Mouse (Mus musculus) intestine, embryonic 15.5 days (tissue): Measurements from ENCODE around the gene Tmem230. TPM values are rescaled to one million over a fixed set of nuclear protein-coding genes. Genes with fewer than 3 reads are reported as not detected.

Source experiments
- ATAC-seq: fragments of 200-750 bp; cut with Nextera tagmentation; 2 replicates; pipeline ENCODE4 v1.8.0; 2017; ENCODE audit warnings: moderate TSS enrichment, moderate library complexity
- H3K27ac ChIP-seq: fragments of 300-500 bp; sonication (generic); 2 replicates; pipeline ENCODE4 v1.5.1; 2015; ENCODE audit warnings: mild to moderate bottlenecking, inconsistent platforms
- H3K27me3 ChIP-seq: fragments of 300-500 bp; sonication (generic); replicated peaks from 2 replicates; pipeline ENCODE4 v1.6.1; 2015; ENCODE audit warnings: inconsistent platforms
- H3K36me3 ChIP-seq: fragments of 300-500 bp; sonication (generic); 2 replicates; pipeline ENCODE4 v1.6.1; 2015; ENCODE audit warnings: inconsistent platforms
- H3K4me1 ChIP-seq: fragments of 300-500 bp; sonication (generic); replicated peaks from 2 replicates; pipeline ENCODE4 v1.6.1; 2015; ENCODE audit warnings: inconsistent platforms
- H3K4me2 ChIP-seq: fragments of 300-500 bp; sonication (generic); replicated peaks from 2 replicates; pipeline ENCODE4 v1.6.1; 2015; ENCODE audit warnings: mild to moderate bottlenecking, inconsistent platforms
- H3K4me3 ChIP-seq: fragments of 300-500 bp; sonication (generic); replicated peaks from 2 replicates; pipeline ENCODE4 v1.5.1; 2015; ENCODE audit warnings: inconsistent platforms
- H3K9ac ChIP-seq: fragments of 300-500 bp; sonication (generic); 2 replicates; pipeline ENCODE4 v1.6.1; 2015; ENCODE audit warnings: inconsistent platforms
- H3K9me3 ChIP-seq: fragments of 300-500 bp; sonication (generic); 2 replicates; pipeline ENCODE4 v1.6.1; 2016; ENCODE audit warnings: inconsistent platforms
- WGBS: fragments of 180-500 bp; shearing (Covaris S2); methylation state at CpG from one replicate; pipeline ENCODE4 v1.1.7; 2015; 5-methylcytosine and 5-hydroxymethylcytosine counted together
- polyA plus RNA-seq: library from polyadenylated mRNA; unstranded; fragments of >200 nt; fragmentation: Nextera tagmentation; extraction: Ambion mirVana; gene quantifications from 2 replicates; pipeline ENCODE4 v1.2.1, GENCODE M21; 2015

The Tmem230 gene
- polyA plus RNA-seq, 1 experiment from 2014 or later, result 43.3 TPM

DNA sequence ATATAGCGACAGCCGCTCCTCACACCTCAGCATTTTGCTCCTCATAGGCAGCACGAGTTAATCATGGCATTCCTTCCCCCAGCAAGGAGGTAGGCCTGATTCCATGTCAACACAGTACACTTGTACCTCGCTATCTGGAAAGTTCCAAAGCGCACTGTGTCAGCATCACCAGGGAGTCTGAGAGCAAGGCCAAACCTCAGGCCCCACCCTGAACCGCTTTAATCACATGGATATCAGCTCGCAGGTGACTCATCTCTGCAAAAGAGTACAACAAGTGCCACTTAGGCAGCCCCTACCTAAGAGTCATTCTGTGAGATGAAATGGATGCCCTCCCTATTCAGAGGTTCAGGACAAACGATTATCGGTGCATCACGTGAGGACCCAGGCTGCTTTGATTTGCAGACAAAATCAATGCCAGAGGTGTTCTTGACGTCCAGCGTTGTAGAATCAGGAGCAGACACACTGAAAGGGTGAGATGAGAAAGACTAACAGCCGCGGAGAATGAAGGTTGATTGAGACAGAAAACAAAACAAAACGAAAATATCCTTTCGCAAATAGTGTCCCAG is 41.2 kb downstream of the Tmem230 start:
- no peaks in the 10 kb centered on the region for H3K36me3 ChIP-seq
- H3K4me2 ChIP-seq, result no peak overlapping the region
- ATAC-seq, result peak; percentile 67
- no peaks in the 10 kb centered on the region for H3K4me1 ChIP-seq
- H3K9me3 ChIP-seq, result no peaks in the 10 kb centered on the region
- H3K27ac ChIP-seq, result no peak overlapping the region
- no peaks in the 10 kb centered on the region for H3K27me3 ChIP-seq
- 78% methylated on average over 16 of the region's 16 CpGs for WGBS
- H3K4me3 ChIP-seq, result no peak overlapping the region
- no peak overlapping the region for H3K9ac ChIP-seq

DNA sequence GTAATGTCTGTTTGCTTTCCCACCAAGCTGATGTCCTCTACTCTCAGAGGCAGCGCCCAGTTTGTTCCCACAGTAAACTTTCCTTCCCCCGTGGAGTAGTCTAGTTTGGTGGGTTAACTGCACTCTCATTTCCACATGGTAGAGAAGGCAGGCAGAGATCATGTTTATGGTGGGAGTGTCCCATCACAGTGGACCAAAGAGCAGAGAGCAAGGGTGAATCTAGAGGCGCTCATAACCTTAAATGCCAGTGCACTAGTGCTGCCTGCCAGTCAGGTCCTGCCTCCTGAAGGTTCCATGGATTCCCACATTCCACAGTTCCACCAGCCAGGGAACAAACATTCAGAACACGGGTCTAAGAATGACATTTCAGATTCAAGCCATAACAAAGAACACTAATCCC is 42.1 kb downstream of the Tmem230 start:
- Histone ChIP-seq H3K27me3 (no peaks in the 10 kb centered on the region), H3K9me3 (no peaks in the 10 kb centered on the region), H3K4me3 (no peak overlapping the region), H3K4me1 (no peaks in the 10 kb centered on the region), H3K4me2 (no peak overlapping the region), H3K27ac (no peak overlapping the region), H3K36me3 (no peaks in the 10 kb centered on the region), H3K9ac (no peak overlapping the region)
- 71% methylated on average over 4 of the region's 4 CpGs for WGBS
- ATAC-seq, result peak; percentile 61

DNA sequence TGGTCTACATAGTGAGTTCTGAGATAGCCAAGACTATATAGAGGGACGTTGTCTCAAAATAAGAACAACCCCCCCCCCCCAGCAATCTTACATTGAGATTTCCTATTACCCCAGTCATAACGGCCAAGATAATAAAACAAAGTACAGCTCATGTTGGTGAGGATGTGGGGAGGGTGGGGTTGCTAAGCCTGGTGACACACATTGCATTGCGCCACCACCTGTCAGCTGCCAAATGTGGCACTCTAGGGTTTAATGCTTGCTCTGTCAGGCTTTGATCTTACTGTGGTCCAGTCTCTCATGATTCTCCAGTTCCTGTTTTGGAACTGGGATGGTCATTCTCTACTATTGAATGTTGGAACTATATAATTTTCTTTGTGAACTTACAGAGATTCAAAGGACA is 43.8 kb downstream of the Tmem230 start:
- Histone ChIP-seq H3K9ac (no peak overlapping the region), H3K36me3 (no peaks in the 10 kb centered on the region), H3K27ac (no peak overlapping the region), H3K9me3 (no peaks in the 10 kb centered on the region), H3K4me1 (no peaks in the 10 kb centered on the region), H3K27me3 (no peaks in the 10 kb centered on the region), H3K4me2 (no peak overlapping the region), H3K4me3 (no peak overlapping the region)
- peak; percentile 70 for ATAC-seq
- WGBS, result 63% methylated on average over 3 of the region's 3 CpGs

DNA sequence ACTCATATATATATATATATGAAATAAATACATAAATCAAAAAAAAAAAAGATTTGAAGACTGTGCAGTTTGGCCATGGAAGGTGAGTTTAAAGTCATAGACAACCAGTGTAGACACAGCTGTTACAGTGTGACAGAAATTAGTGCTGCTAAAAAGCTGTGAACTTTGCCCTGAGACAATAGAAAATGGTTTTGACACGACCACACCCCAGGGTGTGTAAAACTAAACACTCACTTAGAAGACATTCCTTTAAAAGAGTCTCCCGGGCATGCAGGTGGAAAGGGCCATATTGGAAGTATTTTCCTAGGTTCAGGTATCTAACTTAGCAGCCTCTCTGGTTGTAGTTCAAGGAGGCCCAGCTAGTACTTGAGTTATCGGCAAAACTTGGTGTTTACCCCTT is 44.4 kb downstream of the Tmem230 start:
- ATAC-seq, result peak; percentile 63

DNA sequence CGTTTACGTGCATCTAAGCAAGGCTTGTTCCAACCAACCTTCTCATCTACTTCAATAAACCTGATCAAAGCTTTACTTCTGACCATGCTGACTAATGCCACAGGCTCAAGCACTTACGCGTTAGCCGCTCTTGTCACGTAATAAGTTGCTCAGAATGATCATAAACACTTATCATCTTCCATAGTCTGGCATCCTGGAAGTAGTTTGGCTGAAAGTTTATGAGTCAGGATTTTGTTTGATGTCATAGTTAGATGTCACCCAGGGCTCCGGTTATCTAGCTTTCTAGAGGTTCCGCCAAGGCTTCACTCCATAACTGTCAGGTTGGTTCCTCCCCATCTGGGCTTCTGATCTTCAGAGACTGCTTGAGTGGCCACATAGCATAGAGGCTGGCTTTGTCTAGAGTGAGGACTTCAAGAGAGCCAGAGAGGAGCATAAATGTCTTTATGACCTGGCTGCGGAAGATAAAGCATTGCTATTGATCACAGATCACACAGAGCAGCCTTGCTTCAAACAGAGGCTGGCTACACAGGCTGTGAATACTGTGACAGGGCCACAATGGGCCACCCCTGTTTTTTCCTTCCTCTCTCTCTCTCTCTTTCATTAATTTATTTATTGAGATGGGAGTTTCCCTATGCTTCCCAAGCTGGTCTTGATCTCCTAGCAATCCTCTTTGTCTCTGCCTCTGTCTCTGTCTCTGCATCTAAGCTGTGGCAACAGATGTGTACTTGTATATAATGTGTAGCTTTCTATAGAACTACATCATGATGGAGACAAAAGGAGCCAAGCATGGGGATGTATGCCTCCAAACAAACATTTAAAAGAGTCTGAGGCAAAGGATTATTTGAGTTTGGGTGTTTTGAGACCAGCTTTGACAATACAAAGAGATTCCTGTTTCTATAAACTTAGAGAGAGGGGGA is 49.3 kb downstream of the Tmem230 start:
- WGBS, result 50% methylated on average over 9 of the region's 9 CpGs
- no peak overlapping the region for H3K4me2 ChIP-seq
- ATAC-seq, result peak; percentile 84
- no peaks in the 10 kb centered on the region for H3K9me3 ChIP-seq
- H3K9ac ChIP-seq, result no peak overlapping the region
- H3K36me3 ChIP-seq, result no peaks in the 10 kb centered on the region
- H3K4me1 ChIP-seq, result no peaks in the 10 kb centered on the region
- no peaks in the 10 kb centered on the region for H3K27me3 ChIP-seq
- H3K4me3 ChIP-seq, result no peak overlapping the region
- no peak overlapping the region for H3K27ac ChIP-seq

More for the DNA sequence above, 44.4 kb downstream of the Tmem230 start:
- no peaks in the 10 kb centered on the region for H3K4me1 ChIP-seq
- H3K4me2 ChIP-seq, result no peak overlapping the region
- no peaks in the 10 kb centered on the region for H3K27me3 ChIP-seq
- no peaks in the 10 kb centered on the region for H3K9me3 ChIP-seq
- no peak overlapping the region for H3K27ac ChIP-seq
- no peak overlapping the region for H3K4me3 ChIP-seq
- no peak overlapping the region for H3K9ac ChIP-seq
- WGBS, result 44% methylated on average over 3 of the region's 3 CpGs
- H3K36me3 ChIP-seq, result no peaks in the 10 kb centered on the region

DNA sequence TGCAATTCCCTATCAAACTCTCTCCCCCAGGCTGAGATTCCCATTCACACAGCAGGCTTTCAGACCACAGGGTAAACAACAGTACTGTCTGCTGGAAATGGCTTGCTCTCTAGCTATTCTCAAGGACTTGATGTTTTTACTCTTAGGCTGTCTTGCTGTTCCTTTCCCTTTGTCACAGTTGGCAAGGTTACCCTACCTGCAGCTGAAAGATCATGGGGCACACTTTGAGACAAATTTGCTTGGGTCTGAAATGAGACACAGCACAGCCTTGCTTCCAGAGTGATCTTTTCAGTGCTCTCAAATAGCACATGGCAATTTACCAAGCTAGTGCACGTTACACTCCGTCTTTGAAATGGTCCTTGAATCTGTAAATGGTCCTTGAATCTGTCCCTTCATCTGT is 52.0 kb downstream of the Tmem230 start:
- no peak overlapping the region for H3K9ac ChIP-seq
- H3K36me3 ChIP-seq, result no peaks in the 10 kb centered on the region
- H3K4me1 ChIP-seq, result no peaks in the 10 kb centered on the region
- no peaks in the 10 kb centered on the region for H3K27me3 ChIP-seq
- no peak overlapping the region for H3K27ac ChIP-seq
- H3K9me3 ChIP-seq, result no peaks in the 10 kb centered on the region
- 81% methylated on average over 2 of the region's 2 CpGs for WGBS
- H3K4me2 ChIP-seq, result no peak overlapping the region
- no peak for ATAC-seq
- H3K4me3 ChIP-seq, result no peak overlapping the region

DNA sequence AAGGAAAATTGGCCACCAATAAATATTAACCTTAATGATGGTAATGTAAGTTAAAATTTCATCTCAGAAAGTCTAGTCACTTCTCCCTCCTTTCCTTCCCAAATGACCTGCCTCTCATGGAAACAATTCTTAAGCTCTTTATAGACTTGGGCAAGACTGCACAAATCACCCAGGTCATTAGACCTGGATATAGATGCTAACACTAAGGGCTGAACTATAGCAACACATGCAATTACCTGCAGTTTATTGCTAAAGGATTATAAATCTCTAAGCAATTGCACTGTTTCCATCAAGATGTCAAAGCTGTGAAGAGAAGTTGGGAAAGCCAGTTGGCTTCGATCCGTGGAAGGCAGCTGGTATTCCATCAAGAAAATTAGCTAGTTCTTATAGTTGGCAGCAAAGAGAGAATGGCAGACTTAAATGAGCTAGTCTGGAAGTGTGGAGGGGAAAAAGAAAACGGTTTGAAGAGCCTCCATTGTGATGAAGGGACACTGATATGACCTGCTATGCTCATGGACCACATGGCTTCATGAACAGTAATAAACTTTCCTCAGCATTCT is 56.9 kb downstream of the Tmem230 start:
- Histone ChIP-seq H3K27me3 (no peaks in the 10 kb centered on the region), H3K27ac (no peak overlapping the region), H3K36me3 (no peaks in the 10 kb centered on the region), H3K4me2 (no peak overlapping the region), H3K9ac (no peak overlapping the region), H3K4me1 (no peaks in the 10 kb centered on the region), H3K9me3 (no peaks in the 10 kb centered on the region), H3K4me3 (no peak overlapping the region)
- WGBS, result 60% methylated on average over 3 of the region's 3 CpGs
- 0 out of 2 replicates have a peak, but pooled peaks have one; percentile 59 for ATAC-seq

Other genes starting within 250 kb of the Tmem230 start
- gene Rassf2, start 217.5 kb downstream of the Tmem230 start, polyA plus RNA-seq, result 7.6 and 8.0 TPM in 2 replicates
- 12.8 and 13.0 TPM in 2 replicates for gene Slc23a2, start 102.7 kb downstream of the Tmem230 start, polyA plus RNA-seq
- gene Pcna, start 5.5 kb upstream of the Tmem230 start, polyA plus RNA-seq, result 247 and 259 TPM in 2 replicates
- 19.9 and 25.1 TPM in 2 replicates for gene Cds2, start 15.3 kb upstream of the Tmem230 start, polyA plus RNA-seq
- gene Prokr2, start 137.6 kb upstream of the Tmem230 start, polyA plus RNA-seq, result 0.21 and 0.34 TPM in 2 replicates